Comparison of ENCODE assay signal across 9 mouse cellular contexts in genomic region chr2:157914889-157915517, GRCm38 (mm10). TPM values are rescaled to one million over a fixed set of nuclear protein-coding genes. Genes with fewer than 3 reads are reported as not detected.
DNase-seq lines count a peak whose midpoint lies in the region; ATAC-seq lines count a peak whose summit lies in the region.
"Had no signal": no experiment of that assay in that cellular context is flagged by ENCODE, and none has a peak within 500 bp of the region (broad histone marks: within the 10 kb centered on the region; RNA-seq: fewer than 3 reads in every experiment).

No protein-coding gene starts in this region.

- 43% methylated on average over 42 of the region's 43 CpGs for WGBS in neural tube, embryonic 11.5 days
- WGBS in forebrain, embryonic 16.5 days, result 32% methylated on average over 43 of the region's 43 CpGs

- H3K36me3 ChIP-seq in neural tube, embryonic 11.5 days (ENCODE audit: control insufficient read depth, insufficient read depth, low read length), result no peaks in the 10 kb centered on the region
- no peaks in the 10 kb centered on the region for H3K36me3 ChIP-seq in forebrain, embryonic 16.5 days (ENCODE audit: control insufficient read depth, insufficient read depth)

- no peak for DNase-seq in neural tube, embryonic 11.5 days (ENCODE audit: low spot score)
- no peak for DNase-seq in neural tube, embryonic 10.5 days (ENCODE audit: extremely low spot score, low spot score)
- peak; percentile 51 for DNase-seq in left cerebral cortex, postnatal 4 days
- DNase-seq in right cerebral cortex, postnatal 25 days, result peak; percentile 57
- no peak for DNase-seq in urinary bladder, postnatal 4 days (ENCODE audit: low spot score in 2 of 2)

- H3K27ac ChIP-seq in neural tube, embryonic 11.5 days (ENCODE audit: low read depth, low read length), result peak overlapping the region; percentile 42; the same call in 1 of the 2 replicates
- H3K27ac ChIP-seq in forebrain, embryonic 16.5 days (ENCODE audit: low read length), result peak overlapping the region; percentile 31

- H3K9me3 ChIP-seq in neural tube, embryonic 11.5 days (ENCODE audit: control insufficient read depth, low read length), result no peaks in the 10 kb centered on the region
- no peaks in the 10 kb centered on the region for H3K9me3 ChIP-seq in forebrain, embryonic 16.5 days (ENCODE audit: control insufficient read depth, low read length)

- H3K9ac ChIP-seq in neural tube, embryonic 11.5 days (ENCODE audit: low read length), result peak overlapping the region; percentile 58
- peak overlapping the region; percentile 76 for H3K9ac ChIP-seq in forebrain, embryonic 16.5 days (replicated peaks; ENCODE audit: low read depth, low read length)

- peaks cover 3% of the 10 kb centered on the region for H3K4me1 ChIP-seq in neural tube, embryonic 11.5 days (ENCODE audit: control insufficient read depth, insufficient read depth, low read length)
- peaks cover 30% of the 10 kb centered on the region for H3K4me1 ChIP-seq in forebrain, embryonic 16.5 days (replicated peaks; ENCODE audit: control insufficient read depth, insufficient read depth, low read length)

- intact Hi-C loops in left cerebral cortex, postnatal 4 days (cut with DNase I), result loop anchor here (10.0 kb wide), 2 partner anchors 280 to 290 kb away; no protein-coding TSS in a partner anchor

- H3K27me3 ChIP-seq in neural tube, embryonic 11.5 days (ENCODE audit: control insufficient read depth, insufficient read depth, low read length), result peaks cover 36% of the 10 kb centered on the region
- peaks cover 37% of the 10 kb centered on the region for H3K27me3 ChIP-seq in forebrain, embryonic 16.5 days (replicated peaks; ENCODE audit: control insufficient read depth, insufficient read depth, low read length)

- peak overlapping the region; percentile 49 for H3K4me3 ChIP-seq in neural tube, embryonic 11.5 days (ENCODE audit: low read depth, low read length)
- H3K4me3 ChIP-seq in forebrain, embryonic 16.5 days (replicated peaks; ENCODE audit: low read length), result peak overlapping the region; percentile 63

- no peak for ATAC-seq in neural tube, embryonic 11.5 days (ENCODE audit: insufficient read depth, low FRiP score, low TSS enrichment)
- ATAC-seq in forebrain, embryonic 16.5 days, result peak; percentile 36
- no peak for ATAC-seq in activated CD4-positive, CD25-positive, alpha-beta regulatory T cell, adult 4 months
- no peak for ATAC-seq in cerebellum, adult (ENCODE audit: insufficient number of reproducible peaks, low FRiP score, low TSS enrichment)

- H3K4me2 ChIP-seq in neural tube, embryonic 11.5 days (ENCODE audit: low read depth), result peak overlapping the region; percentile 51
- peak overlapping the region; percentile 88 for H3K4me2 ChIP-seq in forebrain, embryonic 16.5 days (ENCODE audit: low read length)

RNA-seq across cellular contexts. Expression of gene Vstm2l, which starts 0.6 kb away (rescaled TPM):
- polyA plus RNA-seq in neural tube, embryonic 11.5 days (2014; fragmentation: Nextera tagmentation; extraction: Ambion mirVana), result 7.5 and 11.0 TPM in 2 replicates
- 5.3 and 6.6 TPM in 2 replicates for polyA plus RNA-seq in forebrain, embryonic 16.5 days (2015; fragmentation: Nextera tagmentation; extraction: Ambion mirVana)
- 100 to 1,000 TPM; 189 to 190 TPM for total RNA-seq in left cerebral cortex, postnatal 4 days (2021)
- not detected for polyA plus RNA-seq in activated CD4-positive, CD25-positive, alpha-beta regulatory T cell, adult 4 months (2017; shearing (Covaris generic))
- polyA plus RNA-seq: gonadal fat pad, adult 2 months had no signal

Comparison
In these comparisons a context has a peak if more than half of its experiments do, and no peak if none do; other contexts are left out.
1. DNase-seq: peak in left cerebral cortex, postnatal 4 days (single experiment) and right cerebral cortex, postnatal 25 days (single experiment); none in neural tube, embryonic 11.5 days (single experiment), neural tube, embryonic 10.5 days (single experiment) and urinary bladder, postnatal 4 days (0 of 2).